Mouse (Mus musculus) small intestine, adult 2 months (tissue): ENCODE measurements around the gene Fat4. TPM values are rescaled to one million over a fixed set of nuclear protein-coding genes. Genes with fewer than 3 reads are reported as not detected.
A peak's percentile ranks its signal among the peaks of the same experiment; 100 is the strongest.

Experiments
- H3K27ac ChIP-seq: fragments of 200-500 bp; 2 replicates; pipeline ENCODE4 v1.5.1; 2012; ENCODE audit warnings: low read depth, low read length, control low read depth, inconsistent platforms; ENCODE audit not compliant: insufficient read depth
- H3K27me3 ChIP-seq: fragments of 200-500 bp; 2 replicates; pipeline ENCODE4 v1.6.1; 2012; ENCODE audit warnings: mild to moderate bottlenecking, moderate library complexity, low read length, inconsistent platforms; ENCODE audit not compliant: control insufficient read depth, insufficient read depth
- H3K36me3 ChIP-seq: fragments of 200-500 bp; 2 replicates; pipeline ENCODE4 v1.6.1; 2012; ENCODE audit warnings: mild to moderate bottlenecking, low read length, control low read depth, inconsistent platforms; ENCODE audit not compliant: control insufficient read depth, insufficient read depth
- H3K4me1 ChIP-seq: fragments of 200-500 bp; 2 replicates; pipeline ENCODE4 v1.6.1; 2012; ENCODE audit warnings: low read length, inconsistent platforms, mixed read lengths; ENCODE audit not compliant: control insufficient read depth, insufficient read depth, insufficient read length
- H3K4me3 ChIP-seq: fragments of 200-500 bp; 2 replicates; pipeline ENCODE4 v1.5.1; 2012; ENCODE audit warnings: low read depth, mild to moderate bottlenecking, control low read depth, inconsistent platforms, low read length, moderate library complexity
- CTCF ChIP-seq: fragments of 200-500 bp; IDR thresholded peaks from 2 replicates; pipeline ENCODE4 v1.5.1; 2012; ENCODE audit warnings: low read depth, mild to moderate bottlenecking, control low read depth, inconsistent platforms, low read length, moderate library complexity, mixed read lengths; ENCODE audit not compliant: insufficient replicate concordance, insufficient read length; ENCODE audit errors: extremely low read depth
- POLR2A ChIP-seq: fragments of 200-500 bp; IDR thresholded peaks from 2 replicates; pipeline ENCODE4 v1.6.1; 2012; ENCODE audit warnings: low read depth, mild to moderate bottlenecking, control low read depth, inconsistent platforms, low read length, moderate library complexity
- WGBS: fragments of 180-500 bp; shearing (Covaris S2); methylation state at CpG from one replicate; pipeline ENCODE4 v1.1.7; 2018; 5-methylcytosine and 5-hydroxymethylcytosine counted together
- polyA plus RNA-seq: library from polyadenylated mRNA; depleted of rRNA; stranded (reverse); fragments of >200 nt; gene quantifications from 2 replicates; pipeline ENCODE4 v1.2.3, GENCODE M21; 2012

Fat4 gene
- polyA plus RNA-seq, 1 experiment: 1.4 TPM

DNA sequence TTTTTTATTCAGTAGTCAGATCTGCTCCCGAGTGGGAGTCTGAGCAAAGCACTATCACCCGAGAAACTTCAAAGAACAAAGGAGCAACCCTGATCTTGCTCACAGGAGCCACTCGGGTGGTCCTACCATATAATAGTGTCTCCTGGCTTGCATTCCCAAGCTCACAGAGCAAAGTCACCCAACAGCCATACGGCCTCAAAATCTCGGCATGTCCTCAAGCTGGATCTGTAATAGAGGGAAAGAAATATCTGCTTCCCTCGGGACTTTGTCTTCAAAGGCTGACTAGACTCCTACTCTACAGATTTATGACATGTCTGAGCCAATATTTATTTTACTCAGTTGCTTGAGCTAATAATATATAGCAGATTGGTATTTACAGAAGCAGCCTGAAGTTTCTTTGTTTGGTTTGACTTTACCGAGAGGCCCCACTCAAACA, 36.5 kb downstream of the Fat4 start:
- Histone ChIP-seq H3K4me3 (no peak overlapping the region), H3K27ac (no peak overlapping the region), H3K4me1 (no peaks in the 10 kb centered on the region), H3K36me3 (no peaks in the 10 kb centered on the region), H3K27me3 (no peaks in the 10 kb centered on the region)
- TF ChIP-seq CTCF (no peak), POLR2A (no peak)
- WGBS: 29% methylated on average over 7 of the region's 7 CpGs

- H3K4me1 ChIP-seq: no peaks in the 10 kb centered on the region
- H3K36me3 ChIP-seq: no peaks in the 10 kb centered on the region
- 62% methylated on average over 4 of the region's 4 CpGs for WGBS
Observed at GRCm38 (mm10) chr3:38928076-38928686, 41.4 kb downstream of the Fat4 start.

DNA sequence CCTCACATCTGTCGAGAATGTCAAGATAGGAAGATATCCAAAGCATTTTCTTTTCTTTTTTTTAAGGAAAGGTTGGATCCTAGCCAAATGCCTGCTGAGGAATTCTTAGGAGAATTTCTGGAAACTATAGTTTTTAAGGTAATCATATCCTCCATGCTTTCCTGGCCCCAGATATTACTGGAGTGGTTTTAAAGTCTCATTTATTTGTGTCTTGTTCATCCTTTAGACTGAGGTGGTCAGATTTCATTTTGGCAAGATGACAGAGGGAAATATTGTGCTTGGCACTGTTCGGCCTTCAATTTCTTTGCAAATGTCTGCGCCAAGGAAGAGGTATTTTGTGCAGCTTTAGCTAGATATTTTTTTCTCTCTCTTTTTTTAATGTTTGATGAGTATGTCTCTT, 42.0 kb downstream of the Fat4 start:
- Histone ChIP-seq H3K27ac (no peak overlapping the region), H3K27me3 (no peaks in the 10 kb centered on the region), H3K36me3 (no peaks in the 10 kb centered on the region), H3K4me1 (no peaks in the 10 kb centered on the region), H3K4me3 (no peak overlapping the region)
- 59% methylated on average over 3 of the region's 3 CpGs for WGBS
- TF ChIP-seq CTCF (no peak), POLR2A (no peak)

More at GRCm38 (mm10) chr3:38928076-38928686, 41.4 kb downstream of the Fat4 start:
- TF ChIP-seq POLR2A: no peak
- no peak for TF ChIP-seq CTCF
- Histone ChIP-seq H3K27me3 (no peaks in the 10 kb centered on the region), H3K4me3 (no peak overlapping the region), H3K27ac (no peak overlapping the region)

DNA sequence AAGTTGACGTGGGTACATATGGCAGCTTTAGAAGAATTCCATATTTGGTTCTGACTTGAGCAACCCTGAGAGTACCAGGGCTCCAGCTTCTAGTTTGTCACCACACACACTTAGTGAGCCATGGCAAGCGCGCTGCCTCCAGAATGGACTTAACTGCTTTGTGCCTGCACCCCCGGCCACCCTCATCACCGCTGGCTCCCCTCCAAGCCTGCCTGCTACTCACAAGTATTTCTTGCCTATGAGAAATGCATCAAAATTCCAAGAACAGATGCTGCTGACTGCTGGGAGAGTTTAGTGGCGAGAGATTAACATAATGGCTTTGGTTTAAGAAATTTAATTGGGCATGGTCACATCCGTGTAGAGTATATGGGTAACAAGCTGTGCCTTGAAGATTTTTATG, 48.0 kb downstream of the Fat4 start:
- Histone ChIP-seq H3K4me1 (no peaks in the 10 kb centered on the region; the same call in 1 of the 2 replicates), H3K36me3 (no peaks in the 10 kb centered on the region), H3K4me3 (no peak overlapping the region), H3K27me3 (no peaks in the 10 kb centered on the region), H3K27ac (peak overlapping the region; percentile 51; the same call in 1 of the 2 replicates)
- WGBS: 82% methylated on average over 7 of the region's 7 CpGs
- TF ChIP-seq CTCF (no peak), POLR2A (no peak)

DNA sequence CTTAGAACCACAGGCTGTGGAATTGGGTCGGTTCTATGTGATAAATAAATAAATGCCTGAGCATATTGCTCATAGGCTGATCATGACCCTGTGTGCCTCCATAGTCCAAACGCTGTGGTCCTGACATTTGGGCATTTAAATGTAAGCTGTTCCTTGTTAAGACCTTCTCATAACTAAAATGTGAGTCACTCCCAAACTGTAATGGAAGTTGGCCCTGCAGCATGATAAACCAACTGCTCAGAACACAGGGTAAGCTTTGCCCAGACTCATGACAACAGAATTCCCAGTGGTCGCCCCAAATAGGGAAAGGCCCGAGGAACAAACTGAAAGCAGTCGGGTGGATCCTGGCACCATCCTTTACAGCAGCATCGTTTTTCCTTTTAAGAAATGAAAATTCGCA, 49.7 kb downstream of the Fat4 start:
- Histone ChIP-seq H3K4me3 (no peak overlapping the region), H3K27me3 (no peaks in the 10 kb centered on the region), H3K27ac (peak overlapping the region; percentile 35), H3K36me3 (no peaks in the 10 kb centered on the region), H3K4me1 (no peaks in the 10 kb centered on the region; the same call in 1 of the 2 replicates)
- no peak for TF ChIP-seq CTCF
- TF ChIP-seq POLR2A: no peak
- 67% methylated on average over 7 of the region's 7 CpGs for WGBS

DNA sequence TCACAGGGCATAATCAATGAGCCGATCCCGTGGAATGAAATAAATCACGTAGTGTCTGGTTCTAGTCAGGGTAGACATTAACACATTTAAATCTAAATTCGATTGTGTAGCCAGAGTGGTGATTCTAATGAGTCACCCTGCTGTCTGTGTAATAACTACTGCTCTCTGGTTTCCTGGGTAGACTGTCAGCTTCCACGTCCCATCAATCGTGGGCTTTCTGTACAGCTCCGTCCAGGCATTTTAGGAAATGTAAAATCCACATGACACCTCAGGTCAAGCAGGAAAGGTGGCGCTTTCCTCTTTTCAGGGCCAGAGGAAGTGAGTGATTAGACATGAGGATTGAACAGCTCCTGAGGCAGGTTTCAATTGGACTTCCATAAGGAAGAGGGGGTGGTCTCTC, 50.4 kb downstream of the Fat4 start:
- no peaks in the 10 kb centered on the region for H3K36me3 ChIP-seq
- no peak overlapping the region for H3K4me3 ChIP-seq
- TF ChIP-seq POLR2A: no peak
- TF ChIP-seq CTCF: no peak
- no peak overlapping the region for H3K27ac ChIP-seq
- no peaks in the 10 kb centered on the region; the same call in 1 of the 2 replicates for H3K4me1 ChIP-seq
- H3K27me3 ChIP-seq: no peaks in the 10 kb centered on the region
- 71% methylated on average over 8 of the region's 8 CpGs for WGBS

DNA sequence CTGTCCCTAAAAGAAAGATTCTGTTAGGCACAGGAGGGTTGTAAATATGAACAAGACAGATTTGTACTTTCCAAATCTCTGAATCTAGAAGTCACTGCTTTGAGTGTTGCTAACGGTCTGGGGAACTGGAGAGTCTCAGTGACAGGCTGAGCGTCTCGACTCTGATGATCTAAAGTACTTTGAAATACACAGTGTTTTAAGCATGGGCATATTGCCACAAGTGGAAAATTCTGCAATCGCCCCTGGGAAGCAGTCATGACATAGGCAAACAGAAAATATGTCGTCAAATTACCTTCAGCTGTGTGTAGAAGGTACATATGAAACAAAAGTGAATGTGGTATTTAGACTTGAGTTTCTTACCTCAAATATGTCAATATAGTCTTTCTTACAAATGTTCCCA, 51.4 kb downstream of the Fat4 start:
- TF ChIP-seq POLR2A: no peak
- TF ChIP-seq CTCF: no peak
- WGBS: 62% methylated on average over 5 of the region's 5 CpGs
- Histone ChIP-seq H3K27me3 (no peaks in the 10 kb centered on the region), H3K4me1 (no peaks in the 10 kb centered on the region; the same call in 1 of the 2 replicates), H3K36me3 (no peaks in the 10 kb centered on the region), H3K27ac (no peak overlapping the region), H3K4me3 (no peak overlapping the region)
